Mouse (Mus musculus): Measurements from ENCODE around the gene Slc25a51.

DNA sequence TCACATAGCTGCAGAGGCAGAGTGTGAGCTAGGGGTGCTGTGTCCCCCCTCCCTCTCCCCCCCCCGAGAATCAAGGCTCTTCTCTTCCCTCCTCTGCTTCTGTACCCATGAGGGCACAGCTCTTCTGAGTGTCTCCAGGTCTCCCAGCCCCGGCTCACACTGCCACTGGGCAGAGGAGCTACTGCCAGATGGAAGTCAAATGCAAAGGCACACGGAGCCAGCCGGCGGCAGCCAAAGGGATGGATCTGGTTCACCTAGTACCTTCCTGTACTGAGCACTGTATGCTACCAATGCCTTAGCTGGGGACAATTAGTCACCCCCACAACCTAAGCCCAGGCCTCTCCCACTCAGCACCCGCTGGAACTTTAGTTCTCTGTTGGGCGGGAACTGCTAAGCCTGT is 7.7 kb upstream of the Slc25a51 start:
- TF ChIP-seq POLR2AphosphoS2 (IDR thresholded peaks at IDR 0.05; ENCODE audit: insufficient read length, low read depth) (no peak), CEBPB (IDR thresholded peaks at IDR 0.05; ENCODE audit: insufficient read depth, poor library complexity, severe bottlenecking) (no peak), TCF3 (IDR thresholded peaks at IDR 0.05; ENCODE audit: insufficient read length, low read depth) (no peak), E2F4 (IDR thresholded peaks at IDR 0.05; ENCODE audit: insufficient read depth) (no peak), MYOG (IDR thresholded peaks at IDR 0.05; ENCODE audit: control insufficient read depth in 1 of 3, insufficient read depth in 1 of 3, insufficient read length in 2 of 3, low read depth in 2 of 3) (no peak), POLR2A (IDR thresholded peaks at IDR 0.05; ENCODE audit: insufficient read length, low read depth) (no peak), MAX (IDR thresholded peaks at IDR 0.05; ENCODE audit: low read depth) (no peak), MYOD1 (IDR thresholded peaks at IDR 0.05; ENCODE audit: control insufficient read depth in 1 of 3, insufficient read length in 2 of 3, low read depth in 2 of 3) (no peak), USF1 (IDR thresholded peaks at IDR 0.05; ENCODE audit: low read depth) (no peak), SRF (IDR thresholded peaks at IDR 0.05; ENCODE audit: control insufficient read depth, insufficient read length, low read depth) (no peak), REST (IDR thresholded peaks at IDR 0.05; ENCODE audit: insufficient read depth, insufficient read length) (no peak)
